Mouse (Mus musculus) heart, adult 2 months (tissue): ENCODE measurements around the gene 1700029P11Rik.

Experiments
- CTCF ChIP-seq: fragments of 200-600 bp; IDR thresholded peaks from 2 replicates; pipeline ENCODE4 v1.8.1; 2022; ENCODE audit warnings: antibody characterized with exemption, mild to moderate bottlenecking, moderate library complexity
- POLR2A ChIP-seq: fragments of 200-500 bp; IDR thresholded peaks from 2 replicates; pipeline ENCODE4 v1.6.1; 2011; ENCODE audit warnings: mild to moderate bottlenecking, low read depth, low read length, control low read depth; ENCODE audit not compliant: insufficient read depth

DNA sequence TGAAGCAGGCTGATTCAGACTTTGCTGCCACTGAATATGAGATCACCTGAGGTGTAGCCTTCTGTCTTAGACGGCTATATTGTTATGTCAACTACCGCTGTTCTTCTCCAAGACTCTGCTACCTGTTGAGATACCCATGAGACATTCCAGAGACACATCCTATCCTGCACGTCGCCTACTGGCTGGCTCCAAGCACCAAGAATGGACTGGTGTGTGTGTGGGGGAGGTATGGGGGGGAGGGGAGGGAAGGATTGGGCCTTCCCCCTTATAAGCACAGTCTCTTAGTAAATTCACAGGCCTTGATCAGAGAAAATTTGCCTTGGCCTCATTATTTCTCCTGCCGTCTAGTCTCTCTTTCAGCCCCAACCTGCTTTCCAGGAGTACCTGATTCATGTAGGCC lies 12.5 kb upstream of the 1700029P11Rik start:
- TF ChIP-seq POLR2A = no peak
- no peak for TF ChIP-seq CTCF
